Mouse (Mus musculus): Measurements from ENCODE around the gene Usp49. TPM values are rescaled to one million over a fixed set of nuclear protein-coding genes. Genes with fewer than 3 reads are reported as not detected.

Usp49 gene
- polyA plus RNA-seq, 1 experiment from 2014 or later, result 4.0 TPM

DNA sequence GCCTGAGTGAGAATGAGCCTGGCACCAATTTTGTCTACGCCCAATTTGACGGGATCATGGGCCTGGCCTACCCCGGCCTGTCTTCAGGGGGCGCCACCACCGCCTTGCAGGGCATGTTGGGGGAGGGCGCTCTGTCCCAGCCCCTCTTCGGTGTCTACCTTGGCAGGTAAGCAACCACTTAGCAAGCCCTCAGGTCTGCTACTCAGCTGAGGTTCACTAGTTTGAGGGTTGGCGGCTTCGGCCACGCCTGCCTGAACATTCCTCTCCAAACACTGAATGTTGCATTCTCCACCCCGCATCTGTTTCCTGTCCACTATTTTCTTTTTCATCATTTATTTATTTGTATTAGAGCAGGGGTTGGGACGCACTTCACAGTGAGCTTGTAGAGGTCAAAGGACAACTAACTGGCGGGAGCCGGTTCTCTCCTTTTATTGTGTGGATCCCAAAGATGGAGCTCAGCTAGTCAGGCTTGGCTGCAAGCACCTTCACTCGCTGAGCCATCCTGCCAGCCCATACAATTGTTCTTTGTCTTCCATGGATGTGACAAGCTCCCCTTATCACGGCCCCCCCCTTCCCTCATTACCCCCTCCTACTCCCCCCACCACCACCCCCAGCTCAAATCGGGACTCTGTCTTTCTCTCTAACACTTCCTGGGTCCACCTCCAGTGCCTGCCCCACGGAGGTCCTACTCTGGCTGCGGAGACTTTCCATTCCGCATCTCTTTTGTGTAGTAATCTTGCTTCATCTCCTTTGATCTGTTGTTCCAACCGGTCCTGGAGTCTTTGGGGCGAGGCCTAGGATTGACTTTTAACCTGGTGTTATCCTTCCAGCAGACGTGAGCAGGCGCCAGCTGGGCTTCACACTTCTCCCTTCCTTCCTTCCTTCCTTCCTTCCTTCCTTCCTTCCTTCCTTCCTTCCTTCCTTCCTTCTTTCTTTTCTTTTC, 100.4 kb downstream of the Usp49 start:
- 64% methylated on average over 24 of the region's 24 CpGs for WGBS
- Histone ChIP-seq H3K9me3 (no peaks in the 10 kb centered on the region), H3K9ac (no peak overlapping the region), H3K27ac (no peak overlapping the region), H3K27me3 (no peaks in the 10 kb centered on the region), H3K4me2 (no peak overlapping the region), H3K36me3 (no peaks in the 10 kb centered on the region), H3K4me3 (no peak overlapping the region), H3K4me1 (no peaks in the 10 kb centered on the region)
- no peak for ATAC-seq (ENCODE audit: insufficient number of reproducible peaks, low FRiP score, low TSS enrichment, low read depth)

DNA sequence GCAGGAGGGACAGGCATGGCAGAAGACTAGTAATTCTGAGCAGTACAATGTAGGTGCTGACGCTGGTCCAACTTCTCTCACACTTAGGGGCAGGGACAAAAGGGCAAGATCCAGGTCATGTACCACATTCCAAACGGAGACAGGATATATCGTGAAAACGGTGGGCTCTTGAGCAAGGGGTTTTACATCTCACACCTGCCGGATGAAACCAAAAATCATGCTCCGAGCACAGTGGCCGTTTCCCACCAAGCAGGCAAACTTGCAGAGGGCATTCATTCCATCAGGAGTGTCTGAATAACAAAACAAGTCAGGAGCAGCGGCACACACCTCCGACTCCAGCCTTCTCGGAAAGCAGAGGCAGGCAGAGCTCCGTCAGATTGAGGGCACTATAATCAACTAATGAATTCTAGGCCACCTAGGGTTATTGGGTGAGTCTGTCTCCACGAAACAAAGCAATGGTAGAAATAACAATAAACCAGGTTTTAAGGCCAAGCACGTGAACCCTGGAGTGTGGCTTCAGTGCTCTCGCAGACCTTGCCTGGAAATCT, 105.1 kb downstream of the Usp49 start:
- Histone ChIP-seq H3K4me3 (no peak overlapping the region), H3K9me3 (no peaks in the 10 kb centered on the region), H3K27me3 (no peaks in the 10 kb centered on the region), H3K36me3 (no peaks in the 10 kb centered on the region), H3K4me1 (peaks cover 24% of the 10 kb centered on the region), H3K9ac (no peak overlapping the region), H3K4me2 (no peak overlapping the region), H3K27ac (no peak overlapping the region)
- WGBS, result 74% methylated on average over 14 of the region's 14 CpGs
- no peak for ATAC-seq (ENCODE audit: insufficient number of reproducible peaks, low FRiP score, low TSS enrichment, low read depth)

Other genes starting within 250 kb of the Usp49 start
- 0.41 and 0.69 TPM in 2 replicates for gene Guca1b, start 245.3 kb upstream of the Usp49 start, polyA plus RNA-seq (2015; fragmentation: Nextera tagmentation; extraction: Ambion mirVana)
- gene Guca1a, start 230.1 kb upstream of the Usp49 start, polyA plus RNA-seq (2015; fragmentation: Nextera tagmentation; extraction: Ambion mirVana), result 5.9 and 6.2 TPM in 2 replicates
- 3.9 and 5.1 TPM in 2 replicates for gene AI661453, start 194.1 kb upstream of the Usp49 start, polyA plus RNA-seq (2015; fragmentation: Nextera tagmentation; extraction: Ambion mirVana)
- gene 1700001C19Rik, start 193.3 kb upstream of the Usp49 start, polyA plus RNA-seq (2015; fragmentation: Nextera tagmentation; extraction: Ambion mirVana), result 0.17 and 0.19 TPM in 2 replicates
- gene Taf8, start 128.4 kb upstream of the Usp49 start, polyA plus RNA-seq (2015; fragmentation: Nextera tagmentation; extraction: Ambion mirVana), result 28.2 and 28.9 TPM in 2 replicates
- gene Ccnd3, start 125.6 kb upstream of the Usp49 start, polyA plus RNA-seq (2015; fragmentation: Nextera tagmentation; extraction: Ambion mirVana), result 499 and 569 TPM in 2 replicates
- gene Bysl, start 19.2 kb upstream of the Usp49 start, polyA plus RNA-seq (2015; fragmentation: Nextera tagmentation; extraction: Ambion mirVana), result 24.1 and 26.3 TPM in 2 replicates
- gene Med20, start 19.1 kb upstream of the Usp49 start, polyA plus RNA-seq (2015; fragmentation: Nextera tagmentation; extraction: Ambion mirVana), result 48.9 and 53.2 TPM in 2 replicates
- 0.99 and 2.4 TPM in 2 replicates for gene Gm20517, start 19.1 kb upstream of the Usp49 start, polyA plus RNA-seq (2015; fragmentation: Nextera tagmentation; extraction: Ambion mirVana)
- gene Tomm6, start 57.7 kb downstream of the Usp49 start, polyA plus RNA-seq (2015; fragmentation: Nextera tagmentation; extraction: Ambion mirVana), result 386 and 389 TPM in 2 replicates
- gene Frs3, start 58.3 kb downstream of the Usp49 start, polyA plus RNA-seq (2015; fragmentation: Nextera tagmentation; extraction: Ambion mirVana), result 4.1 and 4.4 TPM in 2 replicates
- gene Gm21981, start 63.8 kb downstream of the Usp49 start, polyA plus RNA-seq (2015; fragmentation: Nextera tagmentation; extraction: Ambion mirVana), result 0.13 and 0.41 TPM in 2 replicates
- gene Prickle4, start 64.0 kb downstream of the Usp49 start, polyA plus RNA-seq (2015; fragmentation: Nextera tagmentation; extraction: Ambion mirVana), result 0.27 TPM in 1 of 2 replicates, not detected in the other
- gene Pgc, start 96.2 kb downstream of the Usp49 start, polyA plus RNA-seq (2015; fragmentation: Nextera tagmentation; extraction: Ambion mirVana), result 0.10 and 0.16 TPM in 2 replicates
- gene Tfeb, start 106.3 kb downstream of the Usp49 start, polyA plus RNA-seq (2015; fragmentation: Nextera tagmentation; extraction: Ambion mirVana), result 13.0 and 14.1 TPM in 2 replicates
- gene Mdfi, start 204.0 kb downstream of the Usp49 start, polyA plus RNA-seq (2015; fragmentation: Nextera tagmentation; extraction: Ambion mirVana), result 17.5 and 18.2 TPM in 2 replicates

Data from limb, embryonic 15.5 days (tissue).